Mouse (Mus musculus): Measurements from ENCODE around the gene Fam81a.

DNA sequence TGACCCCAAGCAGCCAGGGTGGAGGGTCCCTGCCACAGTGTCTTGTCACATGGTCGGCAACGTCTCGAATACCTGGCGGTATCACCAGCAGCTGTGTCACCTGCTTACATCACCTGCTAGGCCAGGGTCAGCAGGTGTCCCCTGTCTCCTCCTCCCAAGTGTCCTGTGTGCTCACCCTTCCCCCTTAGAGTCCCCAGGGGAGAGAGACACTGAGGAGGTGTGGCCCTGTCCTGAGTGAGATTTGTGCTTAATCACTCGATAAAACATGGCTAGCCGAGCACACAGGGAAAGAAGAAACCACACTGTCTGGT is 53.6 kb downstream of the Fam81a start:
- TF ChIP-seq CTCF (IDR thresholded peaks at IDR 0.05; ENCODE audit: extremely low read depth, insufficient read depth, insufficient read length, insufficient replicate concordance) (no peak), POLR2A (IDR thresholded peaks at IDR 0.05; ENCODE audit: low read depth, low read length) (no peak)

Measured in spleen, adult 2 months (tissue).